Mouse (Mus musculus) ES-Bruce4 (cell line): ENCODE results near the gene Fam160b1.

Source experiments
- CTCF ChIP-seq: IDR thresholded peaks from one replicate; pipeline ENCODE4 v1.8.1; 2011; ENCODE audit warnings: low read depth, low read length
- POLR2A ChIP-seq: IDR thresholded peaks from one replicate; pipeline ENCODE4 v1.8.1; 2011; ENCODE audit warnings: low read length; ENCODE audit not compliant: insufficient read depth

- TF ChIP-seq POLR2A (no peak), CTCF (no peak)
Measured at GRCm38 (mm10) chr19:57314346-57315012, 46.0 kb upstream of the Fam160b1 start, which contains the start of gene Ablim1.
